In genomic region chr6:72899781-72900681, GRCm38 (mm10) we compare ENCODE assay signal across 8 mouse cellular contexts. TPM values are rescaled to one million over a fixed set of nuclear protein-coding genes. Genes with fewer than 3 reads are reported as not detected.
DNase-seq lines count a peak whose midpoint lies in the region; ATAC-seq and TF ChIP-seq lines count a peak whose summit lies in the region.

TSS of gene Kcmf1 (minus strand) at chr6:72899979.

- peak within 1 kb of the TSS; percentile 100 for H3K9ac ChIP-seq in CH12.LX (ENCODE audit: insufficient read depth, low read depth)
- H3K9ac ChIP-seq in forebrain, embryonic 13.5 days = peak within 1 kb of the TSS; percentile 99
- H3K9ac ChIP-seq in heart, postnatal 0 days (replicated peaks; ENCODE audit: low read depth, low read length) = peak within 1 kb of the TSS; percentile 100
- H3K9ac ChIP-seq in liver, postnatal 0 days (replicated peaks) = peak within 1 kb of the TSS; percentile 94
- peak within 1 kb of the TSS; percentile 98 for H3K9ac ChIP-seq in neural tube, embryonic 14.5 days (replicated peaks; ENCODE audit: low read depth, low read length)

- TF ChIP-seq CTCF in CH12.LX (conservative IDR thresholded peaks at IDR 0.05 in 1 of 2, IDR thresholded peaks at IDR 0.05 in 1 of 2; ENCODE audit: low read depth in 2 of 2, low read length in 2 of 2) = no peak
- TF ChIP-seq CTCF in heart, postnatal 0 days (IDR thresholded peaks at IDR 0.05; ENCODE audit: low read depth) = no peak
- TF ChIP-seq CTCF in liver, postnatal 0 days (IDR thresholded peaks at IDR 0.05; ENCODE audit: low read depth) = no peak

- peak within 1 kb of the TSS; percentile 86 to 98 (median 87) for H3K4me3 ChIP-seq in CH12.LX (replicated peaks in 1 of 3; ENCODE audit: low read depth in 2 of 3, low read length in 2 of 3, poor library complexity in 1 of 3)
- peak within 1 kb of the TSS; percentile 97 for H3K4me3 ChIP-seq in forebrain, embryonic 13.5 days
- H3K4me3 ChIP-seq in heart, postnatal 0 days (ENCODE audit: low read depth, low read length) = peak within 1 kb of the TSS; percentile 100
- peak within 1 kb of the TSS; percentile 72 for H3K4me3 ChIP-seq in liver, postnatal 0 days (ENCODE audit: low read depth, low read length)
- peak within 1 kb of the TSS; percentile 96 for H3K4me3 ChIP-seq in neural tube, embryonic 14.5 days (ENCODE audit: low read depth, low read length)

- H3K4me1 ChIP-seq in CH12.LX (ENCODE audit: control insufficient read depth in 1 of 2, insufficient read depth in 2 of 2) = peaks cover 6 to 35% of the 10 kb centered on the region in 2 experiments
- H3K4me1 ChIP-seq in forebrain, embryonic 13.5 days = peaks cover 29% of the 10 kb centered on the region
- peaks cover 41% of the 10 kb centered on the region for H3K4me1 ChIP-seq in heart, postnatal 0 days (ENCODE audit: control insufficient read depth, insufficient read depth)
- H3K4me1 ChIP-seq in liver, postnatal 0 days (ENCODE audit: insufficient read depth) = peaks cover 32% of the 10 kb centered on the region
- peaks cover 9% of the 10 kb centered on the region; the same call in 1 of the 2 replicates for H3K4me1 ChIP-seq in neural tube, embryonic 14.5 days (ENCODE audit: control insufficient read depth, insufficient read depth, low read length)

- peak within 1 kb of the TSS; percentile 62 for H3K4me2 ChIP-seq in CH12.LX (ENCODE audit: insufficient read depth, low read depth, poor library complexity, severe bottlenecking)
- H3K4me2 ChIP-seq in forebrain, embryonic 13.5 days = peak within 1 kb of the TSS; percentile 78
- H3K4me2 ChIP-seq in heart, postnatal 0 days (ENCODE audit: low read depth, low read length) = peak within 1 kb of the TSS; percentile 79
- H3K4me2 ChIP-seq in liver, postnatal 0 days (ENCODE audit: low read depth, low read length) = peak within 1 kb of the TSS; percentile 74
- H3K4me2 ChIP-seq in neural tube, embryonic 14.5 days (ENCODE audit: low read depth, low read length) = peak within 1 kb of the TSS; percentile 62

- peak; percentile 87 for ATAC-seq in forebrain, embryonic 13.5 days
- ATAC-seq in heart, postnatal 0 days (ENCODE audit: insufficient read depth, low read depth) = peak; percentile 80
- ATAC-seq in liver, postnatal 0 days = peak; percentile 83
- ATAC-seq in neural tube, embryonic 14.5 days (ENCODE audit: low read depth) = peak; percentile 82

- peak within 1 kb of the TSS; percentile 75 for H3K27ac ChIP-seq in CH12.LX (ENCODE audit: insufficient read depth, low read depth)
- H3K27ac ChIP-seq in forebrain, embryonic 13.5 days = peak within 1 kb of the TSS; percentile 98
- H3K27ac ChIP-seq in heart, postnatal 0 days (ENCODE audit: low read depth) = peak within 1 kb of the TSS; percentile 100
- H3K27ac ChIP-seq in liver, postnatal 0 days (ENCODE audit: low read depth) = peak within 1 kb of the TSS; percentile 99
- H3K27ac ChIP-seq in neural tube, embryonic 14.5 days (ENCODE audit: low read depth, low read length) = peak within 1 kb of the TSS; percentile 97

- 0% methylated on average over 36 of the region's 113 CpGs for WGBS in forebrain, embryonic 13.5 days
- WGBS in heart, postnatal 0 days = under 1% methylated on average over 65 of the region's 113 CpGs
- under 1% methylated on average over 66 of the region's 113 CpGs for WGBS in liver, postnatal 0 days (ENCODE audit: insufficient replicate concordance)
- under 1% methylated on average over 60 of the region's 113 CpGs for WGBS in neural tube, embryonic 14.5 days

- DNase-seq in CH12.LX (ENCODE audit: extremely low read depth) = peak; percentile 52
- DNase-seq in c-Kit-positive CD71-positive TER-119-positive erythroid progenitor cells, embryonic 14.5 days (ENCODE audit: low spot score) = peak; percentile 50
- peak; percentile 72 for DNase-seq in heart, postnatal 0 days (ENCODE audit: low spot score)
- DNase-seq in kidney, postnatal 36 days = peak; percentile 84 to 91
- DNase-seq in liver, postnatal 0 days = peak; percentile 89
- DNase-seq in testis, postnatal 10 days (ENCODE audit: low spot score) = peak; percentile 78

- peaks cover 2% of the 10 kb centered on the region for H3K9me3 ChIP-seq in CH12.LX (replicated peaks; ENCODE audit: low read length)
- H3K9me3 ChIP-seq in forebrain, embryonic 13.5 days (replicated peaks) = no peaks in the 10 kb centered on the region
- no peaks in the 10 kb centered on the region for H3K9me3 ChIP-seq in heart, postnatal 0 days (replicated peaks; ENCODE audit: control insufficient read depth, low read length)
- no peaks in the 10 kb centered on the region for H3K9me3 ChIP-seq in liver, postnatal 0 days (ENCODE audit: low read length)
- H3K9me3 ChIP-seq in neural tube, embryonic 14.5 days (ENCODE audit: control insufficient read depth, low read length) = no peaks in the 10 kb centered on the region

- TF ChIP-seq RAD21 in CH12.LX (IDR thresholded peaks at IDR 0.05; ENCODE audit: low read depth, low read length) = no peak

- in situ Hi-C loops in CH12.LX (cut with MboI; ENCODE audit: low pct_ligation_motif_present, low pct_unique_long_range_greater_than_20kb, low sequenced_read_pairs) = no loop called here

- dilution Hi-C loops in CH12.LX (cut with MboI; ENCODE audit: extremely low pct_ligation_motif_present, extremely low pct_unique_long_range_greater_than_20kb, low sequenced_read_pairs) = no loop called here

- peaks cover 54% of the 10 kb centered on the region for H3K79me2 ChIP-seq in CH12.LX (replicated peaks; ENCODE audit: control insufficient read depth, extremely low read depth, insufficient read depth, poor library complexity, severe bottlenecking)

- peaks cover 3 to 16% of the 10 kb centered on the region in 2 experiments for H3K36me3 ChIP-seq in CH12.LX (replicated peaks in 1 of 2; ENCODE audit: control insufficient read depth in 1 of 2, insufficient read depth in 1 of 2, low read length in 1 of 2)
- H3K36me3 ChIP-seq in forebrain, embryonic 13.5 days (ENCODE audit: poor library complexity, severe bottlenecking) = no peaks in the 10 kb centered on the region
- H3K36me3 ChIP-seq in heart, postnatal 0 days (replicated peaks; ENCODE audit: control insufficient read depth, insufficient read depth, low read length) = peaks cover 4% of the 10 kb centered on the region; the same call in 1 of the 2 replicates
- H3K36me3 ChIP-seq in liver, postnatal 0 days (replicated peaks; ENCODE audit: insufficient read depth, low read length) = no peaks in the 10 kb centered on the region
- no peaks in the 10 kb centered on the region for H3K36me3 ChIP-seq in neural tube, embryonic 14.5 days (ENCODE audit: control insufficient read depth, insufficient read depth, low read length)

- no peak for TF ChIP-seq EP300 in CH12.LX (IDR thresholded peaks at IDR 0.05; ENCODE audit: low read length)
- TF ChIP-seq EP300 in heart, postnatal 0 days (IDR thresholded peaks at IDR 0.05; ENCODE audit: low read depth) = no peak
- TF ChIP-seq EP300 in liver, postnatal 0 days (IDR thresholded peaks at IDR 0.05; ENCODE audit: low read depth) = no peak

- peak; percentile 64; the same call in 1 of the 2 replicates for TF ChIP-seq POLR2A in CH12.LX (IDR thresholded peaks at IDR 0.05; ENCODE audit: low read depth, low read length)

- no peaks in the 10 kb centered on the region for H3K27me3 ChIP-seq in CH12.LX (replicated peaks)
- H3K27me3 ChIP-seq in forebrain, embryonic 13.5 days = no peaks in the 10 kb centered on the region
- H3K27me3 ChIP-seq in heart, postnatal 0 days (ENCODE audit: control insufficient read depth, insufficient read depth, low read length) = no peaks in the 10 kb centered on the region
- no peaks in the 10 kb centered on the region for H3K27me3 ChIP-seq in liver, postnatal 0 days (ENCODE audit: insufficient read depth, low read length)
- H3K27me3 ChIP-seq in neural tube, embryonic 14.5 days (ENCODE audit: control insufficient read depth, insufficient read depth, low read length) = no peaks in the 10 kb centered on the region; the same call in 1 of the 2 replicates

TF ChIP-seq in CH12.LX, 34 proteins besides CTCF, POLR2A, EP300 and RAD21:
- TF ChIP-seq MYC (IDR thresholded peaks at IDR 0.05; ENCODE audit: low read depth, low read length) = peak; percentile 98
- peak; percentile 72 for TF ChIP-seq SIN3A (IDR thresholded peaks at IDR 0.05; ENCODE audit: low read length)
- TF ChIP-seq ZC3H11A (IDR thresholded peaks at IDR 0.05; ENCODE audit: low read depth, low read length) = no peak
- TF ChIP-seq MAX (IDR thresholded peaks at IDR 0.05; ENCODE audit: low read length) = peak; percentile 97
- TF ChIP-seq MXI1 (IDR thresholded peaks at IDR 0.05; ENCODE audit: low read depth, low read length) = peak; percentile 97
- no peak for TF ChIP-seq CHD2 (IDR thresholded peaks at IDR 0.05; ENCODE audit: low read length)
- peak; percentile 60 for TF ChIP-seq ZMIZ1 (IDR thresholded peaks at IDR 0.05; ENCODE audit: low read depth, low read length)
- TF ChIP-seq USF1 (IDR thresholded peaks at IDR 0.05; ENCODE audit: low read depth, low read length) = peak; percentile 32
- peak; percentile 83; the same call in 1 of the 2 replicates for TF ChIP-seq UBTF (IDR thresholded peaks at IDR 0.05; ENCODE audit: low read depth, low read length)
- TF ChIP-seq POLR2AphosphoS2 (IDR thresholded peaks at IDR 0.05; ENCODE audit: low read depth, low read length) = peak; percentile 20; the same call in 1 of the 2 replicates
- TF ChIP-seq KAT2A (IDR thresholded peaks at IDR 0.05; ENCODE audit: insufficient replicate concordance, low read length) = no peak
- TF ChIP-seq BHLHE40 (IDR thresholded peaks at IDR 0.05; ENCODE audit: low read depth, low read length) = no peak
- 0 out of 2 replicates have a peak, but pooled peaks have one; percentile 19 for TF ChIP-seq USF2 (conservative IDR thresholded peaks at IDR 0.05; ENCODE audit: low read depth, low read length)

RNA-seq across cellular contexts. Expression of gene Kcmf1, which starts in this region (rescaled TPM):
- total RNA-seq in CH12.LX (2012; rRNA removed) = 82.5 and 108 TPM in 2 replicates
- total RNA-seq in CH12.LX (2014; rRNA removed) = 97.6 and 98.0 TPM in 2 replicates
- 161 and 207 TPM in 2 replicates for polyA plus RNA-seq in CH12.LX (2012; ENCODE audit: insufficient read length, low read depth)
- 28.4 and 28.8 TPM in 2 replicates for polyA plus RNA-seq in forebrain, embryonic 13.5 days (2015; fragmentation: Nextera tagmentation; extraction: Ambion mirVana)
- 88.7 and 93.7 TPM in 2 replicates for total RNA-seq in heart, postnatal 0 days (2014; rRNA removed; ENCODE audit: low replicate concordance)
- polyA plus RNA-seq in heart, postnatal 0 days (2015; fragmentation: Nextera tagmentation; extraction: Ambion mirVana) = 43.7 and 52.1 TPM in 2 replicates
- 32.9 and 33.5 TPM in 2 replicates for polyA plus RNA-seq in liver, postnatal 0 days (2015; fragmentation: Nextera tagmentation; extraction: Ambion mirVana)
- 36.3 and 37.1 TPM in 2 replicates for polyA plus RNA-seq in neural tube, embryonic 14.5 days (2014; fragmentation: Nextera tagmentation; extraction: Ambion mirVana)

Comparison
In these comparisons a context has a peak if more than half of its experiments do, and no peak if none do; other contexts are left out.
1. Peak in every context shown above with its lines: DNase-seq, ATAC-seq, H3K4me3 ChIP-seq and H3K27ac ChIP-seq.